22 mouse cellular contexts compared by ENCODE assay signal in the genomic region with DNA sequence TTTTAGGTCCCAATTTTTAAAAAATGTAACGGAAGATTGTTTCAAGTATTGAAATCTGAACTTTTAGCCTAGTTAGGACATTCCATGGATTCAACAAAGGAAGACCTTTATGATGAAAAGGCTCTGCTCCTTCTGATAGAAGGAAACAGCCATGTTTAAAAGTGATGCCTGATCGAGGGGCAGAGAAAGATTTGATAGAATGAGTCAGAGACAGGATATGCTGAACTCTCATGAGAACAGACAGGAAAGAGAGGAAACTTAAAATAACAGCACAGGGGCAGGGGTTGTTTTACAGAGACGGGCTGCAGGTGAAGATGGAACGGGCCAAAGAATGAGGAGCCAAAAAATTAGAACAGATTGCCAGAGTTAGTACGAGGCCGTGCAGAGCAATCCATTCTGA. TPM values are rescaled to one million over a fixed set of nuclear protein-coding genes. Genes with fewer than 3 reads are reported as not detected.
DNase-seq lines count a peak whose midpoint lies in the region; ATAC-seq and TF ChIP-seq lines count a peak whose summit lies in the region.
"Had no signal": no experiment of that assay in that cellular context is flagged by ENCODE, and none has a peak within 500 bp of the region (broad histone marks: within the 10 kb centered on the region; RNA-seq: fewer than 3 reads in every experiment).

No protein-coding gene starts in this region.

- TF ChIP-seq POLR2A in spleen, adult 2 months (IDR thresholded peaks at IDR 0.05; ENCODE audit: low read depth, low read length): no peak

- no peaks in the 10 kb centered on the region for H3K36me3 ChIP-seq in spleen, adult 2 months (ENCODE audit: control insufficient read depth, insufficient read depth, low read length)
- no peaks in the 10 kb centered on the region for H3K36me3 ChIP-seq in splenic B cell, adult 2 months (ENCODE audit: control insufficient read depth, insufficient read depth, low read length, poor library complexity, severe bottlenecking)
- H3K36me3 ChIP-seq: embryonic facial prominence, embryonic 12.5 days; forebrain, embryonic 12.5 days; G1E; heart, embryonic 10.5 days; hindbrain, embryonic 10.5 days had no signal

- H3K27ac ChIP-seq in spleen, adult 2 months (ENCODE audit: insufficient read depth, low read length): no peak overlapping the region; the same call in 1 of the 2 replicates
- H3K27ac ChIP-seq: embryonic facial prominence, embryonic 12.5 days; forebrain, embryonic 12.5 days; heart, embryonic 10.5 days; hindbrain, embryonic 10.5 days; hindbrain, embryonic 14.5 days had no signal

- DNase-seq in spleen, adult 2 months (ENCODE audit: low read depth in 1 of 2, low spot score in 2 of 2): peak in 1 of 2 experiments; percentile 8
- no peak for DNase-seq in spleen, adult 12 weeks (ENCODE audit: low spot score)
- DNase-seq in B cell, adult 2 months: peak; percentile 43 to 44
- DNase-seq in splenic B cell, adult 2 months (ENCODE audit: low read depth, low spot score): peak; percentile 30
- no peak for DNase-seq in left cerebral cortex, postnatal 14 days (ENCODE audit: low spot score in 2 of 2)
- no peak for DNase-seq in embryo, embryonic 10 days (ENCODE audit: low spot score)
- DNase-seq: adrenal gland, adult 8-10 months; adrenal gland, postnatal 36 days; cerebellum, adult 2 months; cerebellum, postnatal 10 days; embryo, embryonic 11 days; gastrocnemius, postnatal 10 days; heart, adult 18-20 months had no signal

- 47% methylated on average over 6 of the region's 6 CpGs for WGBS in spleen, adult 2 months

- intact Hi-C loops in left cerebral cortex, postnatal 14 days (cut with DNase I): no loop called here

- H3K27me3 ChIP-seq in spleen, adult 2 months (ENCODE audit: control insufficient read depth, insufficient read depth, low read length): no peaks in the 10 kb centered on the region
- no peaks in the 10 kb centered on the region for H3K27me3 ChIP-seq in splenic B cell, adult 2 months (ENCODE audit: control insufficient read depth, insufficient read depth, low read length, poor library complexity, severe bottlenecking)
- H3K27me3 ChIP-seq: embryonic facial prominence, embryonic 12.5 days; forebrain, embryonic 12.5 days had no signal

- peaks cover 3% of the 10 kb centered on the region for H3K4me1 ChIP-seq in spleen, adult 2 months (ENCODE audit: control insufficient read depth, insufficient read depth, insufficient read length)
- H3K4me1 ChIP-seq: embryonic facial prominence, embryonic 12.5 days; forebrain, embryonic 12.5 days; heart, embryonic 10.5 days; hindbrain, embryonic 10.5 days had no signal

- no peak for TF ChIP-seq CTCF in spleen, adult 2 months (IDR thresholded peaks at IDR 0.05; ENCODE audit: extremely low read depth, insufficient read depth, insufficient read length, insufficient replicate concordance)

- ATAC-seq in CD4-positive, CD25-positive, alpha-beta regulatory T cell, adult 4 months: peak; percentile 64
- ATAC-seq: forebrain, embryonic 16.5 days; intestine, postnatal 0 days had no signal

- peak overlapping the region; percentile 10; the same call in 1 of the 2 replicates for H3K4me3 ChIP-seq in spleen, adult 2 months (ENCODE audit: extremely low read depth, insufficient read depth, insufficient read length)
- H3K4me3 ChIP-seq: embryonic facial prominence, embryonic 12.5 days; forebrain, embryonic 12.5 days; heart, embryonic 10.5 days; hindbrain, embryonic 10.5 days had no signal

RNA-seq across cellular contexts. Expression of a gene that starts 59.6 kb away (rescaled TPM):
- polyA plus RNA-seq in spleen, adult 2 months (2012; rRNA removed): 0.92 and 1.3 TPM in 2 replicates
- polyA plus RNA-seq in CD4-positive, CD25-positive, alpha-beta regulatory T cell, adult 4 months (2017; shearing (Covaris generic)): 1 to 10 TPM; 4.1 to 5.0 TPM
- total RNA-seq in left cerebral cortex, postnatal 14 days (2021): 10 to 100 TPM; 41.0 to 48.4 TPM
- polyA plus RNA-seq: G1E had no signal

Comparison
In these comparisons a context has a peak if more than half of its experiments do, and no peak if none do; other contexts are left out.
1. DNase-seq: peak in B cell, adult 2 months (2 of 2) and splenic B cell, adult 2 months (single experiment); none in spleen, adult 12 weeks (single experiment), left cerebral cortex, postnatal 14 days (0 of 2) and embryo, embryonic 10 days (single experiment).